Mouse (Mus musculus): ENCODE data around the gene Tmem63c. TPM values are rescaled to one million over a fixed set of nuclear protein-coding genes. Genes with fewer than 3 reads are reported as not detected.

Tmem63c gene
- polyA plus RNA-seq, 1 experiment from 2014 or later = 0.14 TPM

GRCm38 (mm10) chr12:87040857-87041256, 19.7 kb downstream of the Tmem63c start:
- 84% methylated on average over 7 of the region's 7 CpGs for WGBS
- H3K9me3 ChIP-seq (replicated peaks) = no peaks in the 10 kb centered on the region
- DNase-seq (ENCODE audit: low spot score) = no peak

GRCm38 (mm10) chr12:87042456-87042855, 21.3 kb downstream of the Tmem63c start:
- no peaks in the 10 kb centered on the region for H3K9me3 ChIP-seq (replicated peaks)
- H3K4me1 ChIP-seq = peaks cover 18% of the 10 kb centered on the region
- DNase-seq (ENCODE audit: low spot score) = no peak
- no peaks in the 10 kb centered on the region for H3K36me3 ChIP-seq
- WGBS = 81% methylated on average over 2 of the region's 2 CpGs
- H3K4me3 ChIP-seq = no peak overlapping the region
- no peak overlapping the region for H3K27ac ChIP-seq (replicated peaks)
- H3K27me3 ChIP-seq (ENCODE audit: low read depth, poor library complexity, severe bottlenecking) = no peaks in the 10 kb centered on the region

More at GRCm38 (mm10) chr12:87040857-87041256, 19.7 kb downstream of the Tmem63c start:
- no peaks in the 10 kb centered on the region for H3K36me3 ChIP-seq
- peaks cover 18% of the 10 kb centered on the region for H3K4me1 ChIP-seq
- no peak overlapping the region for H3K4me3 ChIP-seq
- H3K27me3 ChIP-seq (ENCODE audit: low read depth, poor library complexity, severe bottlenecking) = no peaks in the 10 kb centered on the region
- no peak overlapping the region for H3K27ac ChIP-seq (replicated peaks)

GRCm38 (mm10) chr12:87043221-87043620, 22.1 kb downstream of the Tmem63c start:
- no peaks in the 10 kb centered on the region for H3K27me3 ChIP-seq (ENCODE audit: low read depth, poor library complexity, severe bottlenecking)
- H3K36me3 ChIP-seq = no peaks in the 10 kb centered on the region
- H3K4me1 ChIP-seq = peaks cover 18% of the 10 kb centered on the region
- no peak overlapping the region for H3K4me3 ChIP-seq
- H3K27ac ChIP-seq (replicated peaks) = no peak overlapping the region
- no peak for DNase-seq (ENCODE audit: low spot score)
- 83% methylated on average over 7 of the region's 7 CpGs for WGBS
- no peaks in the 10 kb centered on the region for H3K9me3 ChIP-seq (replicated peaks)

GRCm38 (mm10) chr12:87044711-87045110, 23.6 kb downstream of the Tmem63c start:
- DNase-seq (ENCODE audit: low spot score) = peak; percentile 32
- Histone ChIP-seq H3K9me3 (replicated peaks) (no peaks in the 10 kb centered on the region), H3K27me3 (ENCODE audit: low read depth, poor library complexity, severe bottlenecking) (no peaks in the 10 kb centered on the region), H3K4me1 (peaks cover 18% of the 10 kb centered on the region), H3K36me3 (no peaks in the 10 kb centered on the region), H3K4me3 (no peak overlapping the region), H3K27ac (replicated peaks) (0 out of 2 replicates have a peak overlapping the region, but pooled peaks have one; percentile 30)
- 26% methylated on average over 5 of the region's 5 CpGs for WGBS

- 67% methylated on average over 3 of the region's 3 CpGs for WGBS
- Histone ChIP-seq H3K27me3 (ENCODE audit: low read depth, poor library complexity, severe bottlenecking) (no peaks in the 10 kb centered on the region), H3K36me3 (no peaks in the 10 kb centered on the region), H3K9me3 (replicated peaks) (no peaks in the 10 kb centered on the region), H3K27ac (replicated peaks) (no peak overlapping the region), H3K4me1 (peaks cover 18% of the 10 kb centered on the region), H3K4me3 (no peak overlapping the region)
- no peak for DNase-seq (ENCODE audit: low spot score)
Observed at GRCm38 (mm10) chr12:87047536-87047935, 26.4 kb downstream of the Tmem63c start.

- Histone ChIP-seq H3K4me3 (no peak overlapping the region), H3K36me3 (no peaks in the 10 kb centered on the region), H3K9me3 (replicated peaks) (no peaks in the 10 kb centered on the region), H3K4me1 (no peaks in the 10 kb centered on the region), H3K27ac (replicated peaks) (no peak overlapping the region), H3K27me3 (ENCODE audit: low read depth, poor library complexity, severe bottlenecking) (0 out of 2 replicates have a peak, but pooled peaks cover 11% of the 10 kb centered on the region)
- DNase-seq (ENCODE audit: low spot score) = peak; percentile 78
- 30% methylated on average over 11 of the region's 16 CpGs for WGBS
Observed at GRCm38 (mm10) chr12:87052661-87053321, 31.7 kb downstream of the Tmem63c start.

GRCm38 (mm10) chr12:87054873-87055272, 33.7 kb downstream of the Tmem63c start:
- Histone ChIP-seq H3K4me1 (no peaks in the 10 kb centered on the region), H3K27me3 (ENCODE audit: low read depth, poor library complexity, severe bottlenecking) (0 out of 2 replicates have a peak, but pooled peaks cover 11% of the 10 kb centered on the region), H3K9me3 (replicated peaks) (no peaks in the 10 kb centered on the region), H3K4me3 (no peak overlapping the region), H3K36me3 (no peaks in the 10 kb centered on the region), H3K27ac (replicated peaks) (no peak overlapping the region)
- WGBS = 79% methylated on average over 7 of the region's 7 CpGs
- no peak for DNase-seq (ENCODE audit: low spot score)

- Histone ChIP-seq H3K27me3 (ENCODE audit: low read depth, poor library complexity, severe bottlenecking) (0 out of 2 replicates have a peak, but pooled peaks cover 11% of the 10 kb centered on the region), H3K27ac (replicated peaks) (no peak overlapping the region), H3K4me1 (no peaks in the 10 kb centered on the region), H3K36me3 (no peaks in the 10 kb centered on the region), H3K4me3 (no peak overlapping the region), H3K9me3 (replicated peaks) (no peaks in the 10 kb centered on the region)
- no peak for DNase-seq (ENCODE audit: low spot score)
- WGBS = 76% methylated on average over 17 of the region's 17 CpGs
Observed at GRCm38 (mm10) chr12:87057066-87057465, 35.9 kb downstream of the Tmem63c start.

GRCm38 (mm10) chr12:87065446-87065845, 44.3 kb downstream of the Tmem63c start:
- WGBS = 91% methylated on average over 11 of the region's 11 CpGs
- H3K4me3 ChIP-seq = no peak overlapping the region

GRCm38 (mm10) chr12:87066429-87066828, 45.3 kb downstream of the Tmem63c start:
- no peak for DNase-seq (ENCODE audit: low spot score)

More at GRCm38 (mm10) chr12:87065446-87065845, 44.3 kb downstream of the Tmem63c start:
- Histone ChIP-seq H3K9me3 (replicated peaks) (no peaks in the 10 kb centered on the region), H3K4me1 (no peaks in the 10 kb centered on the region), H3K36me3 (no peaks in the 10 kb centered on the region), H3K27me3 (ENCODE audit: low read depth, poor library complexity, severe bottlenecking) (no peaks in the 10 kb centered on the region), H3K27ac (replicated peaks) (no peak overlapping the region)
- DNase-seq (ENCODE audit: low spot score) = no peak

GRCm38 (mm10) chr12:87070520-87070919, 49.4 kb downstream of the Tmem63c start:
- no peak for DNase-seq (ENCODE audit: low spot score)
- 80% methylated on average over 5 of the region's 5 CpGs for WGBS
- Histone ChIP-seq H3K27me3 (ENCODE audit: low read depth, poor library complexity, severe bottlenecking) (no peaks in the 10 kb centered on the region), H3K36me3 (no peaks in the 10 kb centered on the region), H3K9me3 (replicated peaks) (no peaks in the 10 kb centered on the region), H3K4me3 (no peak overlapping the region), H3K27ac (replicated peaks) (no peak overlapping the region), H3K4me1 (no peaks in the 10 kb centered on the region)

More at GRCm38 (mm10) chr12:87066429-87066828, 45.3 kb downstream of the Tmem63c start:
- no peaks in the 10 kb centered on the region for H3K9me3 ChIP-seq (replicated peaks)
- no peaks in the 10 kb centered on the region for H3K27me3 ChIP-seq (ENCODE audit: low read depth, poor library complexity, severe bottlenecking)
- 91% methylated on average over 5 of the region's 5 CpGs for WGBS
- H3K27ac ChIP-seq (replicated peaks) = no peak overlapping the region
- H3K4me3 ChIP-seq = no peak overlapping the region
- no peaks in the 10 kb centered on the region for H3K4me1 ChIP-seq
- no peaks in the 10 kb centered on the region for H3K36me3 ChIP-seq

GRCm38 (mm10) chr12:87076610-87077009, 55.5 kb downstream of the Tmem63c start:
- Histone ChIP-seq H3K27me3 (ENCODE audit: low read depth, poor library complexity, severe bottlenecking) (no peaks in the 10 kb centered on the region), H3K4me3 (no peak overlapping the region), H3K36me3 (no peaks in the 10 kb centered on the region), H3K9me3 (replicated peaks) (no peaks in the 10 kb centered on the region), H3K27ac (replicated peaks) (no peak overlapping the region), H3K4me1 (no peaks in the 10 kb centered on the region)
- no peak for DNase-seq (ENCODE audit: low spot score)
- WGBS = 87% methylated on average over 2 of the region's 2 CpGs

GRCm38 (mm10) chr12:87082797-87083196, 61.7 kb downstream of the Tmem63c start:
- Histone ChIP-seq H3K9me3 (replicated peaks) (no peaks in the 10 kb centered on the region), H3K4me1 (no peaks in the 10 kb centered on the region), H3K36me3 (no peaks in the 10 kb centered on the region), H3K27me3 (ENCODE audit: low read depth, poor library complexity, severe bottlenecking) (no peaks in the 10 kb centered on the region), H3K27ac (replicated peaks) (no peak overlapping the region), H3K4me3 (no peak overlapping the region)
- DNase-seq (ENCODE audit: low spot score) = no peak
- 86% methylated on average over 8 of the region's 8 CpGs for WGBS

Measured in midbrain, embryonic 10.5 days (tissue).